Mouse (Mus musculus) bone marrow, adult 2 months (tissue): Measurements from ENCODE around the gene Dennd2c.

Experiments
- CTCF ChIP-seq: fragments of 200-500 bp; IDR thresholded peaks from 2 replicates; pipeline ENCODE4 v1.5.1; 2011; ENCODE audit warnings: low read length, control low read depth; ENCODE audit not compliant: control insufficient read depth, insufficient read depth
- POLR2A ChIP-seq: fragments of 200-500 bp; IDR thresholded peaks from 2 replicates; pipeline ENCODE4 v1.6.1; 2011; ENCODE audit warnings: low read depth, mild to moderate bottlenecking, control low read depth, low read length, borderline replicate concordance; ENCODE audit not compliant: control insufficient read depth

DNA sequence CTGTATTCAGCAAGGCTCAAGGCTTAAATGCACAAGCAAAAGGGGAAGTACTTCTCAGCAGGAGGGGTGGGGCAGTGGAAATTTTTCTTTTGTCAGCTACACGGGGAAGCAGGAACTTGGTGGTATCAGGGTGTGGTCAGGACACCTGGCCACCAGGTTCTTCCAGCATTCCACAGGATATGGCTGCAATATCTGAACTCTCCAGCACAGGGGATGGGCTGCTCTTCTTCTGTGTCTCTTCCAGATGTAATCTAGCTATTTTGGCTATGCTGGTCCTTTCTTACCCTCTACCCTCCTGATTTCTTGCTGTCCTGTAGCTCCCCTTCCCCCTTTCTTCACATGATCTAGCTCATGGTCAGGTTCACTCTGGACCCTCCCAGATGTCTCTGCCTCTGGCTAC is 90.8 kb downstream of the Dennd2c start:
- no peak for TF ChIP-seq POLR2A
- no peak for TF ChIP-seq CTCF
